Mouse (Mus musculus) stomach, embryonic 15.5 days (tissue): ENCODE measurements around the gene Vwa8. TPM values are rescaled to one million over a fixed set of nuclear protein-coding genes. Genes with fewer than 3 reads are reported as not detected.

Source experiments
- ATAC-seq: fragments of 200-750 bp; cut with Nextera tagmentation; 2 replicates; pipeline ENCODE4 v1.8.0; 2017; ENCODE audit warnings: low read depth, moderate number of reproducible peaks, moderate TSS enrichment; ENCODE audit not compliant: insufficient read depth, low FRiP score
- H3K27ac ChIP-seq: fragments of 300-500 bp; sonication (generic); 2 replicates; pipeline ENCODE4 v1.5.1; 2015; ENCODE audit warnings: mild to moderate bottlenecking, inconsistent platforms
- H3K27me3 ChIP-seq: fragments of 300-500 bp; sonication (generic); replicated peaks from 2 replicates; pipeline ENCODE4 v1.6.1; 2015; ENCODE audit warnings: inconsistent platforms
- H3K36me3 ChIP-seq: fragments of 300-500 bp; sonication (generic); 2 replicates; pipeline ENCODE4 v1.6.1; 2015; ENCODE audit warnings: inconsistent platforms
- H3K4me1 ChIP-seq: fragments of 300-500 bp; sonication (generic); 2 replicates; pipeline ENCODE4 v1.6.1; 2015; ENCODE audit warnings: inconsistent platforms
- H3K4me2 ChIP-seq: fragments of 300-500 bp; sonication (generic); 2 replicates; pipeline ENCODE4 v1.6.1; 2015; ENCODE audit warnings: mild to moderate bottlenecking, inconsistent platforms
- H3K4me3 ChIP-seq: fragments of 300-500 bp; sonication (generic); replicated peaks from 2 replicates; pipeline ENCODE4 v1.5.1; 2015; ENCODE audit warnings: inconsistent platforms
- H3K9ac ChIP-seq: fragments of 300-500 bp; sonication (generic); 2 replicates; pipeline ENCODE4 v1.6.1; 2015; ENCODE audit warnings: inconsistent platforms
- H3K9me3 ChIP-seq: fragments of 300-500 bp; sonication (generic); 2 replicates; pipeline ENCODE4 v1.6.1; 2016; ENCODE audit warnings: inconsistent platforms
- WGBS: fragments of 180-500 bp; shearing (Covaris S2); methylation state at CpG from one replicate; pipeline ENCODE4 v1.1.7; 2015; 5-methylcytosine and 5-hydroxymethylcytosine counted together
- polyA plus RNA-seq: library from polyadenylated mRNA; unstranded; fragments of >200 nt; fragmentation: Nextera tagmentation; extraction: Ambion mirVana; gene quantifications from 2 replicates; pipeline ENCODE4 v1.2.1, GENCODE M21; 2015

The Vwa8 gene
- polyA plus RNA-seq, 1 experiment from 2014 or later, result 11.0 TPM

DNA sequence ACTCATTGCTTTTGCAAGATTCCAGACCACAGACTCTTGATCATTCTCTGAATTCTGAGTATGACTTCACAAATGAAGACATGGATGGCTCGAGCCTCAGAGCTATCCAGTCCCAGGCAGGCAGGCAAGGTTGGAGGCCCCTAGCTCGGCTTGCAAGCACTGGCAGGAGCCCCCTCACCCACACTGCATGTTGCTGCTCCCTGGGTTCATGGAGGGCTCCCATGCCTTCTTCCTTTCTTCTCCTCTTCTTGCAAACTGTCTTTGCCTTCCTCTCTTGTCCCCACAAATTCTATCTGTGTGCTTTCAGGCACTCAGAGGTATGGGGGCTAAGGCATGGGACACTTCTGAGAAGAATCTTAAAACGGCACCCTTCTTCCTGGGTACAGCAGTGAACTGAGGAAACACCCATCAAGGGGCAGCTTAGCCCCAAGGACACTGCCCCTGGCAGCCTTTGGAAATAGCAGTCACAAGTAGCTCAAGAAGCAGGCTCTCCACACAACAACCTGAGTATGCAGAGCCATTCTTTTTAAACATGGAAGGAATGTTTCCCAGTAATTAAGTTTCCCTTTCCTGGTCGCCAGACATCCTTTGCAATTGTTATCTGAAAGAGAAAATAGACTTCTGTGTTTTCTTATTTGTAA lies 354.0 kb downstream of the Vwa8 start:
- Histone ChIP-seq H3K27me3 (no peaks in the 10 kb centered on the region), H3K36me3 (no peaks in the 10 kb centered on the region), H3K9ac (no peak overlapping the region), H3K4me2 (no peak overlapping the region), H3K9me3 (no peaks in the 10 kb centered on the region), H3K27ac (peak overlapping the region; percentile 62), H3K4me1 (0 out of 2 replicates have a peak, but pooled peaks cover 4% of the 10 kb centered on the region), H3K4me3 (no peak overlapping the region)
- 60% methylated on average over 4 of the region's 4 CpGs for WGBS
- ATAC-seq, result no peak

DNA sequence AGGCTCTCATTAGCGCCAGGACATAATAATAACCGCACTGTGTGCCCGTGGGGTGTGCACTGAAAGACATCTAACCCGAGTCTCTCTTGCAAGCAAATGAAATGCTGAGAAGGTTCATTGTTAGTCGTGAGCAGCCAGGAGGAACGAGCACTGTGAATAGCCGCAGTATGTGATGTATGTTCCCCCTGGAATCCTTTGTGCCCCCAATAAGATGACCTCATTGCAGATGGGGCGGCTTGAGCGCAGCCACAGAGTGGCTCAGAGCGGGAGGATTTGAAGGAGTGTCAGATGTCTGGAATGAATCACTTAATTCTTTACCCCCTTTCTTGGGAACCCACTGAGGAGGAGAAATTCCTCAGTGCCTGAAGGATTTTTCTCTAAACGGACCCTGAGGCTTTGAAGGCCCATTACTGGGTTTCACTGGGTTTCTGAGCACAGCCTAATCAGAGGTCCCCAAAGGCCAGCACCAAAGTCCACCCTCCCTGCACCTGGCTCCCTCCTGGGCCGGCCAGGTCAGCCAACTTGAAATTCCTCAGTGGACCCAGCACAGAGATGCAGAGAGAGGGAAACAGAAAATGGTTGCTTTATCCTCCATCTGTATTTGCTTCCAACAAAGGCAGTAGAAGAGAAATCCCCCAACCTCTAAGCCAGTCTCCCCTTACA lies 354.8 kb downstream of the Vwa8 start:
- 29% methylated on average over 12 of the region's 12 CpGs for WGBS
- H3K4me1 ChIP-seq, result 0 out of 2 replicates have a peak, but pooled peaks cover 4% of the 10 kb centered on the region
- H3K27ac ChIP-seq, result no peak overlapping the region
- no peak overlapping the region for H3K9ac ChIP-seq
- H3K4me2 ChIP-seq, result no peak overlapping the region
- no peaks in the 10 kb centered on the region for H3K9me3 ChIP-seq
- H3K27me3 ChIP-seq, result no peaks in the 10 kb centered on the region
- no peaks in the 10 kb centered on the region for H3K36me3 ChIP-seq
- no peak overlapping the region for H3K4me3 ChIP-seq
- ATAC-seq, result peak; percentile 44; the same call in 1 of the 2 replicates

DNA sequence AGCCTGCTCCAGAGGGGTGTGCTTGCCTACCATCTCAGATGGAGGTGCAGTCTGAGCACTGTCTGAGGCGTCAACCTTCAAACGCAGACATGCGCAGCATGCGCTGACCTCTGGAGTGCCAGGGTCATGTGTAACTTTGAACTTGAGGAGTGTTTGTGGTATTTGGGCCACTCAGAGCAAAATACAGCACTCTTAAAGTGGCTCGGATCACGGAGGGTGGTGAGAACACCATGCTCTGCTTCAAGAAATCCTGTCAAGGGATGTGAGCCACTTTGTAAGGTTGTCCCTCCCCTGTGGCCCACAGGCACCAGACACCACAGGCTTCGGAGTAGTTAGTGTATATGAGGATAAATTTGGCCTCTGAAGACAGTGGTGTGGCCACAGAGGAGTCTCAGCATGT lies 356.0 kb downstream of the Vwa8 start:
- no peak overlapping the region for H3K9ac ChIP-seq
- no peak for ATAC-seq
- no peak overlapping the region for H3K27ac ChIP-seq
- 89% methylated on average over 7 of the region's 7 CpGs for WGBS
- H3K36me3 ChIP-seq, result no peaks in the 10 kb centered on the region
- H3K9me3 ChIP-seq, result no peaks in the 10 kb centered on the region
- H3K4me2 ChIP-seq, result no peak overlapping the region
- H3K4me1 ChIP-seq, result 0 out of 2 replicates have a peak, but pooled peaks cover 4% of the 10 kb centered on the region
- H3K4me3 ChIP-seq, result no peak overlapping the region
- no peaks in the 10 kb centered on the region for H3K27me3 ChIP-seq

DNA sequence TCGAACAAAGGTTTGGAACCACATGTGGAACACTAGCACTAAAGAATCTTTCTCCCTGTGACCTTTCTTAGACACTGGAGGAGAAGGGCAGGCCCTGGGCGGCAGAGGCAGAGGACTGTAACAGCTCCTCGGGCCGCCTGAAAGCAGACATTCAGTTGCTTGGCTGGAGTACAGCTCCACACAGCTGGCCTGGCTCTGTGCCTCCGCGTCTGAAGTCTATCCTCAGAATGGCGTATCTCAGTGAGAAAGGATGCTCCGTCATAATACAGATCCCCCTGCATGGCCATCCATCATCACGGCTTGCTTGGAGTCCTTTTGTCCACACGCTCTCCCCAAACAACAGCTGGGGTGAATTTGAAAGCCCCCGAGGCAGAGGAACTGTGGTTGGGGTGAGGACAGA lies 357.4 kb downstream of the Vwa8 start:
- WGBS, result 27% methylated on average over 11 of the region's 11 CpGs
- Histone ChIP-seq H3K27me3 (no peaks in the 10 kb centered on the region), H3K9me3 (no peaks in the 10 kb centered on the region), H3K4me3 (no peak overlapping the region), H3K9ac (no peak overlapping the region), H3K36me3 (no peaks in the 10 kb centered on the region), H3K4me1 (0 out of 2 replicates have a peak, but pooled peaks cover 4% of the 10 kb centered on the region), H3K4me2 (no peak overlapping the region), H3K27ac (peak overlapping the region; percentile 48; the same call in 1 of the 2 replicates)
- peak; percentile 82 for ATAC-seq

DNA sequence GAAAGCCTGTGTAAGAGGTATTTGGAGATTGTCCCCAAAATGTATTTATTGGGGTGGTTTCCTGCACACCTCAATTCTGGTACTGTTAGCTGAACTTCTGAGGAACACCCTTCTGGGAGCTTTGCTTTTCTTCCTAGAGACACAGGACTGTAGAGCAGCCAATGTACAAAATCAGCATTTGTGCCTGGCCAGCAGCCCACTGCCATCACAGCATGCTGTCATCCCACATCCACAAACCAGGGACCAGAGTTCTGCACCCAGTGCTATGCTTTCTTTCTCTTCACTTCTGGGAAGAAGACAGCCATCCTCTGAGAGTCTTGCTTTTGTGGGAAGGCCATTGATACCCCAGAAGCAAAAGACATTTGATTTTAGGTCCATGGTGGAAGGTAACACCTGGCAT lies 359.6 kb downstream of the Vwa8 start:
- H3K9ac ChIP-seq, result no peak overlapping the region
- no peaks in the 10 kb centered on the region for H3K27me3 ChIP-seq
- no peak for ATAC-seq
- 0 out of 2 replicates have a peak, but pooled peaks cover 4% of the 10 kb centered on the region for H3K4me1 ChIP-seq
- no peak overlapping the region for H3K4me3 ChIP-seq
- no peak overlapping the region for H3K4me2 ChIP-seq
- no peak overlapping the region for H3K27ac ChIP-seq
- no peaks in the 10 kb centered on the region for H3K9me3 ChIP-seq
- H3K36me3 ChIP-seq, result no peaks in the 10 kb centered on the region

DNA sequence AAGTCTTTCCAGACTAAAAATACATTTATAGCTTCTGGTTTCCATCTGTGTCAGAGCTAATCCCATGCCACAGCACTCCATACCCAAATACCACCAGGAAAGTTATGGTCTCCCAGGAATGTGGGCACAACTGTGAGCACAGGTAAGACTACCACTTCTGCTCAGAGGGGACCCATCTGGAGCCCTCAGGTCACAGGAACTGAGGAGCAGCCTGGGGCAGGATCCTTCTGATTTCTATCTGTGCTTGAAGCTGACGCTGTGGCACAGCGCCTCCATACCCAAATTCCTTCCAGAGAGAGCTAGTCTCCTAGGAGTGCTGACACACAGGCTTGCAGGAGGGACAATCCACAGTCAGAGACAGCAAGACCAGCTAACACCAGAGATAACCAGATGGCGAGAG lies 361.0 kb downstream of the Vwa8 start:
- WGBS, result 89% methylated on average over 3 of the region's 3 CpGs
- no peak for ATAC-seq
- H3K27ac ChIP-seq, result no peak overlapping the region

DNA sequence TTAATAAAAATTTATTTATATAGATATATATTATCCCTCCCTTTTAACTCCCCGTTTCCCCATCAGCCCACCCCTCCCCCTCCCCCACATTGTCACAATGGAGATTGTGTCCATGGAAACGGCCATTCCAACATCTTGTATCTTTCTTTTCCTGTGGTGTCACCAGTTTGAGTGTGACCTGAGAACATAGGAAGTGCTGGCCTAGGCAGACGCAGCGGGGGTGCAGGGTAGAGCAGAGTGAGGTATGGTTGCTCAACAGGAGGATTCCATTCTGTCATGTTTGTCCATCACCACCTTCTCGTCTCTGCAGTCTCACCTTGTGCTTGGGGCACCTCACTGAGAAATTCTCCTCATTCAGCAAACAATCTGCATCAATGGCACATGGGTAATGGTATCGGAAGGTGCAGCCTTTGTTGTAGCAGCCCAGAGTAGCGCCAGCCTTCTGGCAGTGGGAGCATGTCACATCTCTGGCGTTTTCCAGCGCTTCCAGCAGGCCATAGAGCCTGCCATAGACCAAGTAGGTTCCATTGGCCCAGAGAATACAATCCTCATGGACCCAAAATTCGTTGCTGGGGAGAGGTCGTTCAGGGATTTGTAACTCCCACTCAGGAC lies 363.6 kb downstream of the Vwa8 start:
- Histone ChIP-seq H3K36me3 (no peaks in the 10 kb centered on the region), H3K27ac (no peak overlapping the region), H3K4me3 (no peak overlapping the region), H3K9me3 (no peaks in the 10 kb centered on the region), H3K9ac (no peak overlapping the region), H3K27me3 (no peaks in the 10 kb centered on the region), H3K4me1 (no peaks in the 10 kb centered on the region), H3K4me2 (no peak overlapping the region)
- ATAC-seq, result no peak
- 77% methylated on average over 11 of the region's 11 CpGs for WGBS

More for the DNA sequence above, 361.0 kb downstream of the Vwa8 start:
- no peak overlapping the region for H3K4me2 ChIP-seq
- H3K4me1 ChIP-seq, result 0 out of 2 replicates have a peak, but pooled peaks cover 4% of the 10 kb centered on the region
- H3K9ac ChIP-seq, result no peak overlapping the region
- H3K4me3 ChIP-seq, result no peak overlapping the region
- H3K9me3 ChIP-seq, result no peaks in the 10 kb centered on the region
- H3K36me3 ChIP-seq, result no peaks in the 10 kb centered on the region
- no peaks in the 10 kb centered on the region for H3K27me3 ChIP-seq

DNA sequence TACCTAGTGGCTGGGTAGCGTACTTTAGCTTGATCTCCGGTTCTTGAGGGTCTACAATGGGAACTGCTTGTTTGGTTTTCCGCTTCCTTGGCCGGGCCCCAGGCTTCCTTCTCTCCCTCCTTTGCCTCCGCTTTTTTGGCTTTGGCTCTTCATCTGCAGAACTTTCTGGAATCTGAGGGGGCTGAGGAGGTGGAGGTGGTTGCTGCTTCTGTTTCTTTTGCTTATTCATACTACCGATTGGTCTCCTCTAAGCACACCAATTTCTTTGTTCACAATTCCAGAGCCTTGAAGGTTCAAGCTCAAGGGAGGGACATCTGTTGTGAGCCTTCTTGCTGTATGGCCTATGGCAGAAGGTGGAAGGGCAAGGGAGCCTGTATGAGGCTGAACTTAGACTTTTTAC lies 365.3 kb downstream of the Vwa8 start:
- Histone ChIP-seq H3K4me3 (no peak overlapping the region), H3K4me1 (no peaks in the 10 kb centered on the region), H3K27me3 (no peaks in the 10 kb centered on the region), H3K9me3 (no peaks in the 10 kb centered on the region), H3K27ac (no peak overlapping the region), H3K36me3 (no peaks in the 10 kb centered on the region), H3K4me2 (no peak overlapping the region), H3K9ac (no peak overlapping the region)
- no peak for ATAC-seq
- WGBS, result 91% methylated on average over 6 of the region's 6 CpGs

DNA sequence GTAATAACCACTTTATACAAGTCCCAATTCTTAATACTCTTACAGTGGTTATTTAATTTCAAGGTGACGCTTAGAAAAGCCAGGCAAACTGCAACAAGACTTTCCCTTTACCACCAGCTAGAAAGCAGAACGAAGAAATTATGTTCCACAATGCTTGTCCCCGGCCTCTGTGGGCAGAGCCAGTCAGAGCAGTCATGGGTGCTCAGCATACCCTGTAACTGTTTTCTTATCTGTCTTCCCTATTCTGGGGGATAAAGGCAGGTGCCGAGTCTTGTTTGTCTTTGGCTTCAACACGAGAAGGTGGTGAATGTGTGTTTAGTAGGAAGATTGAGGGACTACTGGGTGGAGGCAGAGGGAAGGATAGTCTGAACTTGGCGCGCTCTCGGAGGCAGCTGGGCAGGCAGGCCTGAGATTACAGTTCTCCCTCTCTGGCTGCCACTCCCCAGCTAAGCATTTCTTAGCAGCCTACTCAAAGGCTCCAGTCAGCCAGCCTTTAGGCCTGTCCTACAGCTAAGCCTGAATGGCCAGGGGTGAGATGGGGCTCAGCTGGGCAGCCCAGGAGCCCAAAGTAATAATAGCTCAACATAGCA lies 365.9 kb downstream of the Vwa8 start:
- Histone ChIP-seq H3K27ac (no peak overlapping the region), H3K4me1 (no peaks in the 10 kb centered on the region), H3K4me2 (no peak overlapping the region), H3K36me3 (no peaks in the 10 kb centered on the region), H3K9me3 (no peaks in the 10 kb centered on the region), H3K27me3 (no peaks in the 10 kb centered on the region), H3K9ac (no peak overlapping the region), H3K4me3 (no peak overlapping the region)
- ATAC-seq, result peak; percentile 72
- WGBS, result 68% methylated on average over 8 of the region's 8 CpGs

DNA sequence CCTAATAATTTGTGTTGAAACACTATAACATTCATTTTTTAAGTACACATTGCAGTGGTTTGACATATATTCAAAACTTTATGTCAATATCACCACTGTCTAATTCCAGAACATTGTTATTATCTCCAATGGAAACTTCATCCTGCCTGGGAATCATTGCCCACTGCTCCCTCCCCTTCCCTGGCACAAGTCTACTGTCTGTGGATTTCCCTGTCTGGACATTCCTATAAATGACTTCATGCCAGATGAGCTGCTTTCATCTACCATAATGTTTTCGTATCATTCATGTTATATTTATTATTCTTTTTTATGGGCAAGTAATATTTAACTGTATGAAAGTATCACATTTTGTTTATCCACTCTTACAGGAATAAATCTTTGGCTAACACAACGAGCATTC lies 367.5 kb downstream of the Vwa8 start:
- H3K9ac ChIP-seq, result no peak overlapping the region
- H3K4me3 ChIP-seq, result no peak overlapping the region
- no peaks in the 10 kb centered on the region for H3K36me3 ChIP-seq
- ATAC-seq, result no peak
- H3K4me2 ChIP-seq, result no peak overlapping the region
- no peaks in the 10 kb centered on the region for H3K9me3 ChIP-seq
- WGBS, result 67% methylated on average over 2 of the region's 2 CpGs
- no peaks in the 10 kb centered on the region for H3K27me3 ChIP-seq
- H3K27ac ChIP-seq, result no peak overlapping the region
- no peaks in the 10 kb centered on the region for H3K4me1 ChIP-seq

DNA sequence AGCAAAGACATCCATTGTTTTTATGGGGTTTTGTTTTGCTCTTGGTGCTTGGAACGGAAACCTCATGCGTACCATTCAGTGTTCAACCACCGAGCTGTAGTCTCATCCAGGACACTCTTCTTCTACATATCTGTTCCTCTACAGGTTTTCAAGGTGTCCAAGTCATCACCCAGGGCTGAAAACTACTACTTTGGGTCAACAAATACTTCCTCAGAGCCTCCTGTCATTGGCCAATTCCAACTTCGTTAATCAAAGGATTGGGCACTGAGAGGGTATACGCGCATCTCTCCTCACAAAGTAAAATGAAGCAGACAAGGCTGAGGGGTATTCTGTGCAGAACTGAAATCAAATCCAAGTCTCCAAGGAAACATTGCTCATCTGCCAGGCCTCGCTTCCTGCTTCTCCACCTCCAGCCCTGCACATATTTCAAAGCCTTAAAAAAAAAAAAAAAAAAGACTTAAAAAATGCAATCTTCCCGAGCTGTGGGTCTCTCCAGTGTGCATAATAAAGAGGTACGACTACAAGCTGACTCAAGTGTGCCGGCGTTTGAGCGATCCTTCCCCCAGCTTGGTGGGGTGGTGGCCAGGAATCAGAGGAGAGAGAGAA lies 374.7 kb downstream of the Vwa8 start:
- no peaks in the 10 kb centered on the region for H3K9me3 ChIP-seq
- no peak overlapping the region for H3K4me2 ChIP-seq
- no peaks in the 10 kb centered on the region for H3K36me3 ChIP-seq
- H3K27ac ChIP-seq, result no peak overlapping the region
- H3K4me3 ChIP-seq, result no peak overlapping the region
- WGBS, result 82% methylated on average over 12 of the region's 12 CpGs
- H3K4me1 ChIP-seq, result no peaks in the 10 kb centered on the region
- H3K9ac ChIP-seq, result no peak overlapping the region
- no peak for ATAC-seq
- no peaks in the 10 kb centered on the region for H3K27me3 ChIP-seq

DNA sequence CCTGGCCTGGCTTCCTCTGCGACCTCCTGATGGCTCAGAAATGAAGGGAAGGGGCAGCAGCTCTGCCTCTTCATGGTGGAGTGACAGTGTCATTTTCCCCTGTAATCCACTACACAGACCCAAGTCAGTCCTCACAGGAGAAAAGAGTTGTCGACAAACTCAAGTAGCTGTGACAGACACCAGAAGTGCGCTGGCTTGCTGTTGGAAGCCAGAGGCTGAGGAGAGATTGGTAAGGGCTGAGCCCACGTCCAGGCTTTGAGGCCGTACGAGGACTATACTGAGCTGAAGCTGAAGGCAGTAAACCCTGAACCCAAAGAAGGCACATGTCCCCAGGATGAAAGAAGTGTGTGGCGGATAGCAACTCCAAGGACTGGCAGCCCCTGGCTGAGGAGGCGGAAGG lies 376.6 kb downstream of the Vwa8 start:
- H3K4me3 ChIP-seq, result no peak overlapping the region
- WGBS, result 74% methylated on average over 8 of the region's 8 CpGs

More for the DNA sequence above, 376.6 kb downstream of the Vwa8 start:
- Histone ChIP-seq H3K36me3 (no peaks in the 10 kb centered on the region), H3K9me3 (no peaks in the 10 kb centered on the region), H3K27me3 (no peaks in the 10 kb centered on the region), H3K27ac (no peak overlapping the region), H3K9ac (no peak overlapping the region), H3K4me1 (no peaks in the 10 kb centered on the region), H3K4me2 (no peak overlapping the region)
- no peak for ATAC-seq
